In genomic region chr7:145105831-145106493, GRCm38 (mm10) we compare ENCODE assay signal across 8 mouse cellular contexts.
"Had no signal": no experiment of that assay in that cellular context is flagged by ENCODE, and none has a peak within 500 bp of the region (broad histone marks: within the 10 kb centered on the region; RNA-seq: fewer than 3 reads in every experiment).

No protein-coding gene starts in this region.

- H3K36me3 ChIP-seq: limb, embryonic 10.5 days; liver, embryonic 15.5 days; midbrain, embryonic 12.5 days had no signal

- H3K9me3 ChIP-seq: limb, embryonic 10.5 days; liver, embryonic 15.5 days; midbrain, embryonic 12.5 days had no signal

- H3K27me3 ChIP-seq: liver, embryonic 15.5 days; midbrain, embryonic 12.5 days had no signal

- DNase-seq: lung, adult 2 months; thymus, postnatal 4 days had no signal

- ATAC-seq: midbrain, embryonic 16.5 days had no signal

- H3K27ac ChIP-seq: left cerebral cortex, adult 2 months; limb, embryonic 10.5 days; liver, embryonic 15.5 days; midbrain, embryonic 12.5 days had no signal

- H3K4me2 ChIP-seq: liver, embryonic 11.5 days; liver, embryonic 15.5 days; midbrain, embryonic 12.5 days had no signal

- H3K4me3 ChIP-seq: left cerebral cortex, adult 2 months; limb, embryonic 10.5 days; liver, embryonic 15.5 days; midbrain, embryonic 12.5 days had no signal
